Mouse (Mus musculus) ES-E14 (cell line): ENCODE results near the gene Olfr194.

Experiments used
- CHD2 ChIP-seq: IDR thresholded peaks from 2 replicates; pipeline ENCODE4 v1.6.1; 2014; ENCODE audit warnings: mild to moderate bottlenecking, low read depth, low read length, inconsistent platforms
- HCFC1 ChIP-seq: IDR thresholded peaks from 2 replicates; pipeline ENCODE4 v1.6.1; 2012; ENCODE audit warnings: low read length, inconsistent platforms, borderline replicate concordance; ENCODE audit not compliant: insufficient read depth
- MAFK ChIP-seq: IDR thresholded peaks from 2 replicates; pipeline ENCODE4 v1.6.1; 2014; ENCODE audit warnings: mild to moderate bottlenecking, low read depth, low read length, inconsistent platforms; ENCODE audit not compliant: insufficient read depth
- ZC3H11A ChIP-seq: IDR thresholded peaks from 2 replicates; pipeline ENCODE4 v1.6.1; 2012; ENCODE audit warnings: low read depth, mild to moderate bottlenecking, inconsistent platforms, low read length, borderline replicate concordance
- ZNF384 ChIP-seq: IDR thresholded peaks from 2 replicates; pipeline ENCODE4 v1.6.1; 2012; ENCODE audit warnings: low read depth, low read length, inconsistent platforms

DNA sequence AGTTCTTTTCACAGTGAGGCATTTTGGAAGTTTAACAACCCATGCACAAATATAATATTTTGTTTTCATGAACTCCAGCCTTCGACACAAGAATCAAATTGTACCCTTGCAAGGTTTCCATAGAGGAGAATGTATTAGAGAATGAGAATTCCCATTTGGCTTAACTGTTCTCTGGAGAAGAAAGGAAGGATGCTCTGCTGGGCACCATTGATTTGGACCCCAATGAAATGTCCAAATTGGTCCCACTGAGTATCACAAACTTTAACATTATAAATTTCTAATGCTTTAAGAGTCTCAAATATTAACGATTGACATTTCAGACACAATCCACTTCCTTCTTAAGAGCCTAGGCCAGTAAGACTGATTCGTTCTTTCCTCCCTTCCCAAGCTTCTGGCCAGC is 49.5 kb upstream of the Olfr194 start, which contains the start of gene Olfr196:
- no peak for TF ChIP-seq MAFK
- TF ChIP-seq CHD2 = no peak
- no peak for TF ChIP-seq ZNF384
- no peak for TF ChIP-seq HCFC1
- no peak for TF ChIP-seq ZC3H11A
